Mouse (Mus musculus) hindbrain, embryonic 15.5 days (tissue): ENCODE results near the gene Ugt1a5. TPM values are rescaled to one million over a fixed set of nuclear protein-coding genes. Genes with fewer than 3 reads are reported as not detected.
"Not testable (repeated sequence)": the region's sequence is repeated elsewhere in the genome, so short reads cannot be mapped to it uniquely, and the experiment has no call there.

ENCODE experiments used
- ATAC-seq: fragments of 200-750 bp; cut with Nextera tagmentation; 2 replicates; pipeline ENCODE4 v1.8.0; 2017; ENCODE audit warnings: low read depth, moderate number of reproducible peaks, moderate TSS enrichment; ENCODE audit not compliant: low FRiP score
- H3K27ac ChIP-seq: fragments of 300-500 bp; sonication (generic); replicated peaks from 2 replicates; pipeline ENCODE4 v1.5.1; 2015; ENCODE audit warnings: mild to moderate bottlenecking, inconsistent platforms
- H3K27me3 ChIP-seq: fragments of 300-500 bp; sonication (generic); 2 replicates; pipeline ENCODE4 v1.6.1; 2015; ENCODE audit warnings: control low read depth, inconsistent platforms
- H3K36me3 ChIP-seq: fragments of 300-500 bp; sonication (generic); 2 replicates; pipeline ENCODE4 v1.6.1; 2015; ENCODE audit warnings: control low read depth, inconsistent platforms
- H3K4me1 ChIP-seq: fragments of 300-500 bp; sonication (generic); replicated peaks from 2 replicates; pipeline ENCODE4 v1.6.1; 2015; ENCODE audit warnings: control low read depth, inconsistent platforms
- H3K4me2 ChIP-seq: fragments of 300-500 bp; sonication (generic); 2 replicates; pipeline ENCODE4 v1.6.1; 2015; ENCODE audit warnings: moderate library complexity, mild to moderate bottlenecking, inconsistent platforms
- H3K4me3 ChIP-seq: fragments of 300-500 bp; sonication (generic); 2 replicates; pipeline ENCODE4 v1.5.1; 2015; ENCODE audit warnings: mild to moderate bottlenecking, inconsistent platforms
- H3K9ac ChIP-seq: fragments of 300-500 bp; sonication (generic); 2 replicates; pipeline ENCODE4 v1.6.1; 2015; ENCODE audit warnings: inconsistent platforms
- H3K9me3 ChIP-seq: fragments of 300-500 bp; sonication (generic); 2 replicates; pipeline ENCODE4 v1.6.1; 2016; ENCODE audit warnings: control low read depth, inconsistent platforms
- WGBS: fragments of 180-500 bp; shearing (Covaris S2); methylation state at CpG from one replicate; pipeline ENCODE4 v1.1.7; 2015; 5-methylcytosine and 5-hydroxymethylcytosine counted together
- polyA plus RNA-seq: library from polyadenylated mRNA; unstranded; fragments of >200 nt; fragmentation: Nextera tagmentation; extraction: Ambion mirVana; gene quantifications from 2 replicates; pipeline ENCODE4 v1.2.1, GENCODE M21; 2015

The Ugt1a5 gene
- polyA plus RNA-seq, 1 experiment from 2014 or later, result not detected

DNA sequence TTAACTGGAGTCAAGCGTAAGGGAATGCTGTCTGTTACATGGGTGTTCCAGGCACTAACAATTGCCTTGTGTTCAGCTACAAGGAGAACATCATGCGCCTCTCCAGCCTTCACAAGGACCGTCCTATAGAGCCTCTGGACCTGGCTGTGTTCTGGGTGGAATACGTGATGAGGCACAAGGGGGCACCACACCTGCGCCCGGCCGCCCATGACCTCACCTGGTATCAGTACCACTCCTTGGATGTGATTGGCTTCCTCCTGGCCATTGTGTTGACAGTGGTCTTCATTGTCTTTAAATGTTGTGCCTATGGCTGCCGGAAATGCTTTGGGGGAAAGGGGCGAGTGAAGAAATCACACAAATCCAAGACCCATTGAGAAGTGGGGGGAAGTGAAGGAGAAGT is 52.2 kb downstream of the Ugt1a5 start:
- Histone ChIP-seq H3K9me3 (peaks cover 48% of the 10 kb centered on the region), H3K4me3 (no peak overlapping the region), H3K27me3 (no peaks in the 10 kb centered on the region), H3K4me1 (no peaks in the 10 kb centered on the region), H3K4me2 (no peak overlapping the region), H3K9ac (no peak overlapping the region), H3K27ac (no peak overlapping the region), H3K36me3 (no peaks in the 10 kb centered on the region)
- WGBS, result 76% methylated on average over 9 of the region's 9 CpGs
- ATAC-seq, result no peak

DNA sequence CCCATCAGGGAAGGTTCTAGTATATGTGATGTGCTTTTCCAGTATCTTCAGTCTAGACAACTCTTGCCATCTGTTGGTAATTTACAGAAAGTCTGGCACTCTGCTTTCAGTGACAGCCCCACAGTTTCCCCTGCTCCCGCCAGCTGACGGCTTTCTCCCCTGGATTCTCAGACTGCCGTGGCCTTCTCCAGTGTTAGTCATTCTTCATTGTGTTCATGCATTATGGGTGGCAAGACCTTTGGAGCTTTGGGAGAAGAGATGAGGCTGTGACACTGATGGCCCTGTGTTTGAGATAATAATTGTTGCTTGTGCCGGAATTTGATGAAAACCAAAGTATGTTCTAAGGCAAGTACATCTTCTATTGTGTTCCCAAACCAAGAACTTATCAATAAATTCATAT is 52.8 kb downstream of the Ugt1a5 start:
- Histone ChIP-seq H3K27me3 (no peaks in the 10 kb centered on the region), H3K9ac (no peak overlapping the region), H3K4me2 (no peak overlapping the region), H3K4me3 (no peak overlapping the region), H3K27ac (no peak overlapping the region), H3K9me3 (peaks cover 43% of the 10 kb centered on the region), H3K4me1 (no peaks in the 10 kb centered on the region), H3K36me3 (no peaks in the 10 kb centered on the region)
- ATAC-seq, result no peak
- whole genome bisulfite sequencing, result 51% methylated on average over 4 of the region's 4 CpGs

DNA sequence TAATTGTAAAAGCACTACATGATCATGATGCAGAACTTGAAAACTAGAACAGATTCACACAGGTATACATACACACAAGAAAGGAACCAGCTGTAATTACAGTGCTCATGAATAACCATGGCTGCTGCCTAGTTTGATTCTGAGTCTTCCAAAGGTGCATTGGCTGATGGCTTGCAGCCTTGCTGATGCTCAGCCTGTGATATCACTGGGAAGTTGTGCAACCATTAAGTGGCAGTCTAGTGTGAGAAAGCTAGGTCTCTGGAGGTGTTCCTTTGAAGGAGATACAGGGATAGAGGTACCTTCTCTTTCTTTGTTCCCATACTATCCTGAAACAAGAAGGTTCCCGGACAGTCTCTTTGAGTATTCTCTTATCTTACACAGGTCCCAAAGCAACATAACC is 53.2 kb downstream of the Ugt1a5 start:
- Histone ChIP-seq H3K4me2 (no peak overlapping the region), H3K9ac (no peak overlapping the region), H3K4me3 (no peak overlapping the region), H3K9me3 (peaks cover 38% of the 10 kb centered on the region), H3K27me3 (no peaks in the 10 kb centered on the region), H3K4me1 (no peaks in the 10 kb centered on the region), H3K36me3 (no peaks in the 10 kb centered on the region), H3K27ac (no peak overlapping the region)
- ATAC-seq, result no peak
- WGBS, result 21% methylated on average over 1 of the region's 1 CpGs

DNA sequence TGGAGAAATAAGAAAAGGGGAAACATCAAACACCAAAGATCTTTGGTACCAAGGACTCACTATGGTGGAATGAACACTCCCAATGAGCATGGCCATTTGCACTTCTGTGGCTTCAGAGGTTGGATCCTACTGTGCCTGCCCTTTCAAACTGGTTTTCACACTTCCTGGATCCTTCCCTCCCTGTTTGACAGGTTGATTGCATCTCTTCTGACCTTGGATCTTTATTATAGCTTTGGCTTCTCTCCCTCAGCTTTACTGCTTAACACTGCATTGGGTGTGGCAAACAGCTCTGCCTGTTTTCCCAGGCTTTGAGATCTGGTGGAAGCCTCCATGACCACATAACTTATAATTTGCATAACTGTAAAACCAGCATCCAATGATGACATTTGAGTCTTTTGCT is 54.5 kb downstream of the Ugt1a5 start:
- Histone ChIP-seq H3K4me3 (no peak overlapping the region), H3K4me1 (no peaks in the 10 kb centered on the region), H3K4me2 (no peak overlapping the region), H3K9me3 (peaks cover 28% of the 10 kb centered on the region), H3K27ac (no peak overlapping the region), H3K27me3 (no peaks in the 10 kb centered on the region), H3K36me3 (no peaks in the 10 kb centered on the region), H3K9ac (no peak overlapping the region)
- no peak for ATAC-seq

DNA sequence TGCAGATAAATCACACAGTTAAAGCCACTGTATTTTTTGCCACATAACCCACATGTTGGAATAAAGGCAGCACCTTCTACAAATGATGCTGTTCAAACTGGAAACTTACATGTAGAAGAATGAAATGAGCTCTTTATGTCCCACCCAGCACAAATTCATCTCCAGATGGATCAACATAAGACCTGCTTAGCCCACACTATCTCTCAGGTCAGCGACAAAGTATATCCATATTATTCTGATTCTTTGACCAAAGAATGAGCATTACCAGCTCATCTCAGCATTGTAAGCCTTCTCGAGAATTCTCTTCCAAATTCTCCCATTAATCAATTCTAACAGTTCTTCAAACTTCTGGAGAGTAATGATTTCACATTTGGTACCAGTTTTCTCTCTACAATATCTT is 56.4 kb downstream of the Ugt1a5 start:
- ATAC-seq, result no peak
- no peak overlapping the region for H3K27ac ChIP-seq
- H3K9me3 ChIP-seq, result peaks cover 30% of the 10 kb centered on the region
- no peak overlapping the region for H3K9ac ChIP-seq
- no peaks in the 10 kb centered on the region for H3K27me3 ChIP-seq
- H3K4me2 ChIP-seq, result no peak overlapping the region
- no peak overlapping the region for H3K4me3 ChIP-seq
- WGBS, result 56% methylated on average over 2 of the region's 2 CpGs
- H3K36me3 ChIP-seq, result no peaks in the 10 kb centered on the region
- H3K4me1 ChIP-seq, result no peaks in the 10 kb centered on the region

DNA sequence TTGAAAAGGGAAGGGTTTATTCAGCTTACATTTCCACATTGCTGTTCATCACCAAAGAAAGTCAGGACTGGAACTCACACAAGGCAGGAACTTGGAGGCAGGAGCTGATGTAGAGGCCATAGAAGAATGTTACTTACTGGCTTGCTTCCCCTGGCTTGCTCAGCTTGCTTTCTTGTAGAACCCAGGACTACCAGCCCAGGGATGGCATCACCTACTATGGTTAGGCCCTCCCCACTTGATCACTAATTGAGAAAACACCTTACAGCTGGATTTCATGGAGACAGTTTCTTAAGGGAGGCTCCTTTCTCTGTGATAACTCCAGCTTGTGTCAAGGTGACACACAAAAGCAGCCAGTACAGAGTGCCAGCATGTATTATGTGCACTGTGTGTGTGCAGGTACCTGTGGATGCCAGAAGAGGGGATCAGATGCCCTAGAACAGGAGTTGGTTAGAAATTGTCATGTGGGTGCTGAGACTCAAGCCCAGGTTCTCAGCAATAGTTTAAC is 57.3 kb downstream of the Ugt1a5 start:
- H3K4me3 ChIP-seq, H3K27ac ChIP-seq, H3K27me3 ChIP-seq, H3K4me1 ChIP-seq, ATAC-seq, H3K4me2 ChIP-seq, H3K9ac ChIP-seq, H3K36me3 ChIP-seq: not testable (repeated sequence)
- H3K9me3 ChIP-seq, result peaks cover 33% of the 10 kb centered on the region

DNA sequence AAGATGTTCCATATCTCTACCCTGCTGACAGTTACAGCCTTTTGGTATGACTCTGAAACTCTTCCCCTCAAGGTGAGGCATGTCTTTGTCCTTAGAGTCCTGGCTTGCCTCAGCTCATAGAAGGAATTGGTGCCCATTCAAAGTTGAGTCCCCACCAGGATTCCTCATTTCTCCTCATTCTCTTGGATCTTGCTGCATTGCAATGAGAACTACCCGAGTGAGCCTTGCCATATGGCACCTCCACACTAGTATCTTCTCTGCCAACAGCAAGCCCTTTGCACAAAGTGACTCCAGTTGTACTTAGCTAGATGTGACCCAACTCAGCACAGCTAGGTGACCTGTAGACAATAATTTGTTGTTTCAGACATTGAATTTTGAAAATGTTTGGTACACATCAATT is 57.8 kb downstream of the Ugt1a5 start:
- Histone ChIP-seq H3K36me3 (no peaks in the 10 kb centered on the region), H3K4me3 (no peak overlapping the region), H3K9me3 (peaks cover 39% of the 10 kb centered on the region), H3K9ac (no peak overlapping the region), H3K27ac (no peak overlapping the region), H3K4me2 (no peak overlapping the region), H3K4me1 (no peaks in the 10 kb centered on the region), H3K27me3 (no peaks in the 10 kb centered on the region)
- no peak for ATAC-seq
- 60% methylated on average over 1 of the region's 1 CpGs for WGBS

DNA sequence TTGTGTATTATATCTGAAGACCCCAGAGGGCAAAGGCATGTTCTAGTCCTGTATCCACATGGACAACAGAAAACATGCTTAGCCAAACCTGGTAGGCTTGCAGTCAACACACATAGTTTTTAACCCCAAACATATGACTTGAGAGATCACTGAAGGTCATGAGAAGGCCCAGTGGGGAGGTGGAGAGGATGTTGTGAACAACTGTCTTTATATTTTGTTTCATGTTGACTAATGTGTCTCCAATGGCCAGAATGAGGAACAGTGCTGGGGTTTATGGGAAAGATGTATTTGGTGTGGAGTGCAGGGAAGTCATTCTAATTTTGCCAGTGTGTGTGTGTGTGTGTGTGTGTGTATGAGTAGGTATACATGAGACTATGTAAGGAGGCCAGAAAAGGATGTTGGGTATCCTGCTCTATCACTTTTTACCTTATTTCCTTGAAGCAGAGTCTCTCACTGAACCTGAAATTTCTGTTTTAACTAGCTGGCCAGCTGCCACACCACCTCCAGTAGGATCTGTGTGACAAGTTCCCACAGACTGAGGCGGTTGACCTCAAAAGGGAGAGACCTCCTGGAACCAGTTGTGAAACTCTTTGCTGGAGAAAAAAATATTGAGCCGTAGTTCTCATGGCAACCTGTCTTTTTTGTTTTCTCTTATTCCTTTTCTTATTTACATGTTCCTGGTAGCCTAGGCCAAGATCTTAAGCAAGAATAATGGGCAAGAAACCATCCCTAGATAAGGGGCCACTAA is 58.4 kb downstream of the Ugt1a5 start:
- Histone ChIP-seq H3K36me3 (no peaks in the 10 kb centered on the region), H3K9me3 (peaks cover 45% of the 10 kb centered on the region), H3K27ac (no peak overlapping the region), H3K4me2 (no peak overlapping the region), H3K4me1 (no peaks in the 10 kb centered on the region), H3K4me3 (no peak overlapping the region), H3K27me3 (no peaks in the 10 kb centered on the region), H3K9ac (no peak overlapping the region)
- WGBS, result 74% methylated on average over 2 of the region's 2 CpGs
- ATAC-seq, result no peak

DNA sequence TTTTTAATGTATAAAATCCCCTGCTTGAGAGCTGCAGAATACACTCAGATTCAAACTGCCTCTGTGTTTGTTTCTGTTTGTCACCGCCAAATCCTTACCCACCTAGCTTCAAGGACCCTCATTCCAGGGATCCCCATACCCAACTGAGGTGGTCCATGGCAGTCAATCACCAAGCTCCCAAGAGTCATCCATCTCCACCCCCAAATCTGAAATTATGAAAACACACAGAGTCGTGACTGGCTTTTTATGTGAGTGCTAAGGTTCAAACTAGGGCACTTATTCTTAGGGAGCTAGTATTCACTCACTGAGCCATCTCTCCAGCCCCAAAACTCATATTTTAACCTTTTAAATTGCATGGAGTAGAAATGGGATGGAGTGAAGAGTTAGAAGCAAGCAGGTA is 59.5 kb downstream of the Ugt1a5 start:
- not testable (repeated sequence) for ATAC-seq

DNA sequence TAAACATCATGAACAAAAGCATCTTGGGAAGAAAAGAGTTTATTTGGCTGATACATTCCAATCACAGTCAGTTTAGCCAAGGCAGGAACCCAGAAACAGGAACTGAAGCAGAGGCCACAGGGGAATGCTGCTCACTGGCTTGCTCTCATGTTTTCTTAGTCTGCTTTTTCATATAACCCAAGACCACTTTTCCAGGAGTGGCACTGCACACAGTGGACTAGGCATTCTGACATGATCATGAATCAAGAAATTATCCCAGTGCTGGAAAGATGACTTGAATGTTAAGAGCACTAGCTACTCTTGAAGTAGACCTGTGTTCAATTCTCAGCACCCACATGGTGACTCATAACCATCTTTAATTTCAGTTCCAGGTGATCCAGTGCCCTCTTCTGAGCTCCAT is 59.9 kb downstream of the Ugt1a5 start:
- H3K27ac ChIP-seq, result no peak overlapping the region
- no peak overlapping the region for H3K4me2 ChIP-seq
- no peak overlapping the region for H3K9ac ChIP-seq
- peaks cover 60% of the 10 kb centered on the region for H3K9me3 ChIP-seq
- H3K27me3 ChIP-seq, result no peaks in the 10 kb centered on the region
- ATAC-seq, result no peak
- no peaks in the 10 kb centered on the region for H3K36me3 ChIP-seq
- H3K4me3 ChIP-seq, result no peak overlapping the region
- no peaks in the 10 kb centered on the region for H3K4me1 ChIP-seq

More for the DNA sequence above, 59.5 kb downstream of the Ugt1a5 start:
- H3K9ac ChIP-seq, H3K4me3 ChIP-seq, H3K27ac ChIP-seq, H3K4me1 ChIP-seq, H3K4me2 ChIP-seq, H3K27me3 ChIP-seq, H3K36me3 ChIP-seq: not testable (repeated sequence)
- H3K9me3 ChIP-seq, result peaks cover 56% of the 10 kb centered on the region
- WGBS, result 39% methylated on average over 2 of the region's 2 CpGs

DNA sequence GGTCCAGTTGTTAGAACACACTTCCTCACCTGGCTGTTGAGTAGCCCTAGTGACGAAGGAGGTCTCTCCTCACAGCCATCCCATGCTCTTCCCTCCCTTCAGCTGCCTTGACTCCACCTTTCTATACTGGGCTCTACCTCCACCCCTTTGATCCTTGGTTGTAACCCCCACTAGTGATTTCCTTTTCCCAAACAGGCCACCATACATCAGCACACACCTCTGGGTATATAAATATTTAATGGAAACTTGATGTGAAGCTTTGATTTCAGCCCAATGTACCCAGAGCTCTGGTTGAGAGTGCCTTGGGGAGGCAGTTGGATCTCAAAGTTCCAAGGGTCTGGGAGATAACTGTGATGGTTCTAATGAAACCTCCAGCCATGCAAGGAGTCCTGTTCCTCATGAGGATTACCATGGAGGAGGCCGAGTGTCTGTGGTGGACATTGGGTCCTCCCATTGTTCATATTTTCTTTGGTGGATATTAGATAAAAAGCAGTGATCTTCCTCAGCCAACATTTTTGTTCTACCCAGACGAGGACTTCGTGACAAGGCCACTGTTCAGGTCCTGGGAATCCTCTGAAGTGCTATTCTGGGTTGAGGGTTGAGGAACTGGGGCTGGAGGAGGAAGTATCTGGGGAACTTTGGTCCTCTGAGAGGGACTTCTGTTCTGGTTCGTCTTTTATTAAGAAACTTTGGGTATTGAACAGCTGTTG is 61.0 kb downstream of the Ugt1a5 start, which contains the start of gene Mroh2a:
Gene Mroh2a (plus strand): TSS at position 317 of the 710 bp plus-strand sequence.
- H3K27me3 ChIP-seq, result no peaks in the 10 kb centered on the region
- H3K4me1 ChIP-seq, result no peaks in the 10 kb centered on the region
- no peak within 1 kb of the TSS for H3K27ac ChIP-seq
- ATAC-seq, result no peak
- peaks cover 71% of the 10 kb centered on the region for H3K9me3 ChIP-seq
- no peak within 1 kb of the TSS for H3K9ac ChIP-seq
- H3K4me2 ChIP-seq, result no peak within 1 kb of the TSS
- H3K4me3 ChIP-seq, result no peak within 1 kb of the TSS
- no peaks in the 10 kb centered on the region for H3K36me3 ChIP-seq
- WGBS, result 54% methylated on average over 5 of the region's 5 CpGs

DNA sequence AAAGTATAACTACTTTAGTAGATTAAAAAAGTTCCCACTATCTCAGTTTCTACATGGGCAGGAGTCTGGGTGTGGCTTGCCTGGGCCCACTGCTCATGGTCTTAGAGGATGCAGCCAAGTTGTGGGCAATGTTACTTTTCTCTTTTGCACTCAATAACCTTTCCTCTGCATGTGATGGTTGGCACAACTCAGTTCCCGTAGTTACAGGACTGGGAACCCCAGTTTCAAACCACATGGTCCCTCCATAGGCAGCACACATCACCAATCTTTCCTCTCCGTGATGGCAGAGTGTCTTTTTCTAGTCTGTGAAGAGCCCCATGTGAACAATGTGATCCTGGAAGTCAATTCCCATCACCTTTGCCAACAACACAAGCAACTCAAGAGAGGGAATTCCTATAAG is 61.7 kb downstream of the Ugt1a5 start:
- H3K27me3 ChIP-seq, result no peaks in the 10 kb centered on the region

More for the DNA sequence above, 61.7 kb downstream of the Ugt1a5 start:
- 60% methylated on average over 2 of the region's 2 CpGs for WGBS
- H3K4me1 ChIP-seq, result no peaks in the 10 kb centered on the region
- no peak overlapping the region for H3K4me2 ChIP-seq
- H3K9me3 ChIP-seq, result peaks cover 73% of the 10 kb centered on the region
- ATAC-seq, result no peak
- no peaks in the 10 kb centered on the region for H3K36me3 ChIP-seq
- H3K27ac ChIP-seq, result no peak overlapping the region
- no peak overlapping the region for H3K9ac ChIP-seq
- no peak overlapping the region for H3K4me3 ChIP-seq
